Mouse (Mus musculus) megakaryocyte, embryonic 14.5 days (primary cell): ENCODE measurements around the gene Setd7.

Source experiments
- FLI1 ChIP-seq: IDR thresholded peaks from 2 replicates; pipeline ENCODE4 v1.6.1; 2012; ENCODE audit warnings: low read length, inconsistent platforms, mixed read lengths
- GATA1 ChIP-seq: IDR thresholded peaks from 3 replicates; pipeline ENCODE4 v1.6.1; 2012; ENCODE audit warnings: mixed read lengths, low read length, inconsistent platforms, borderline replicate concordance

- no peak for TF ChIP-seq GATA1
- no peak for TF ChIP-seq FLI1
Observed at GRCm38 (mm10) chr3:51498659-51499058, 62.0 kb downstream of the Setd7 start.
